Mouse (Mus musculus) cerebellum, adult 9-10 months (tissue): ENCODE data around the gene Cmtm3.
"Not testable (repeated sequence)": the region's sequence is repeated elsewhere in the genome, so short reads cannot be mapped to it uniquely, and the experiment has no call there.

Experiments used
- DNase-seq: peaks from one replicate; pipeline ENCODE4 v3.0.0; 2022

Cmtm3 gene

DNA sequence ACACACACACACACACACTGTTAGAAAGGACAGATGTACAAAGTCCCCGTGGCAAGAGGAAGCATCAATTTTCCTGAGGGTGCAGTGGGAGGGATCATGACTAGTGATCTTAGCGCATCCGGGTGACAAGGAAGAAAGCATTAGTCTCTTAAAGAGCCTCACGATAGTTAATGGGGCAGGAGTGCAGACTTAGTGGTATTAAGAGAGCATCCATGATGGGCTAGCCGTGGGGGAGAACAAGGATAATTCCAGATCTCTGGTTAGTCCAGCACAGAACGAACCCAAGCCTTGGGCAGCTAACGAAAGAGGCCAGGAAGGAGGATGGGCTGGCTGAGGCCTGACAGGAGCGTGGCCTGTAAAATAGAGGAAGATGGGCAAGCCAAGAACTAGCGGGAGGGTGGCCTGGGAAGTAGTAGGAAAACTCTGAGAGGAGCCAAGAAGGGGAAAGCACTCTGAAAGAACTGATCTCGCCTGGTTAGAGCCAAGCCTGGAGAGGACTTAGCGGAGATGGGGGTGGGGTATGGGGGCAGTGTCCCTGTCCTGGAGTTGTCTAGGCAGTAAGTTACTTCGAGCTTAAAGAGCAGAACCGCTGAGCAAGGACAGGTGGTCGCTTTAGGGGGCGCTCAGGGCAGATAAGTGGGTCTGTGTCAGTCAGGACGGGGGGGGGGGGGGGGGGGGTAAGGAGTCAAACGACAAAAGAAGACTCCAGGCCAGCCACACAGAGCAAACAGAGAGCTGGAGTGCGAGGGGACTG is at the start of gene Cmtm3:
Cmtm3 (plus strand) TSS at position 182 of the 754 bp plus-strand sequence.
- no peak for DNase-seq

DNA sequence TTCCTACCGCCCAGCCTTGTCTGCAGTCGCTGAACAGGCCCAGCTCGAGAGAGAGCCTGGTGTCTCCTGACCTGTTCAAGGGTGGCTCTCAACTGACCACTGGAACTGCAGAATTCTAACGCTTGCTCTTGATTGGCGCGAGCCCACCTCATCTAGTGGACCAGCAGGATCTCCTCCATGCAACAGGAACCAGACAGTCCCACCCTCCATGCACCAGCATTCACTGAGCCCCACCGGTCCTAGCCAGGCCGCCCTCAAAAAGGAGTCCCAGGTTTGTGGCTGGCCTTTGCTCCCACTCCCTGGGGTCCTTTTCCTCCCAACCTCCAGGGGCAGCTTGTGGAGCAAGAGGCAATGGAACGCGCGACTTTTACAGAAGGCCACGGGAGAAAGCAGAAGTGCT is 46.1 kb upstream of the Cmtm3 start, which contains the start of gene Cmtm2a:
Cmtm2a (minus strand) TSS at position 101 of the 400 bp plus-strand sequence.
- not testable (repeated sequence) for DNase-seq

DNA sequence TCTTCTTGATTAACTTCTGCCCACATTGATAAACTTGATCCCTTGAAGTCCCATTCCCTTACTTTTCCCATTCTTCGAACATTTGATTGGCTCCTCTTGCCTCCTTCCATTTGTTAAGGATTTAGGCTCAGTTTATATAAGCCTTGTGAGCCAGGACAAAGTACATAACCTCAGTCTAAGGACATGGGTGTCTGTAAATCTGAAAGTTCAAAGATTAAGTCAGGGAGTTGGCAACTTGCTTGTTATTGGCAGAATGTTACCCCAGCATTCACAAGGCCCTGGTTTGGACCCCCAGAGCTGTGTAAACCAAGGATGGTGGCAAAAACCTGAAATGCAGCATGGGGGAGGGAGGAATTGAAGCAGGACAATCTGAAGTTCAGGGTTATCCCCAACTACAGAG is 44.8 kb upstream of the Cmtm3 start:
- no peak for DNase-seq

DNA sequence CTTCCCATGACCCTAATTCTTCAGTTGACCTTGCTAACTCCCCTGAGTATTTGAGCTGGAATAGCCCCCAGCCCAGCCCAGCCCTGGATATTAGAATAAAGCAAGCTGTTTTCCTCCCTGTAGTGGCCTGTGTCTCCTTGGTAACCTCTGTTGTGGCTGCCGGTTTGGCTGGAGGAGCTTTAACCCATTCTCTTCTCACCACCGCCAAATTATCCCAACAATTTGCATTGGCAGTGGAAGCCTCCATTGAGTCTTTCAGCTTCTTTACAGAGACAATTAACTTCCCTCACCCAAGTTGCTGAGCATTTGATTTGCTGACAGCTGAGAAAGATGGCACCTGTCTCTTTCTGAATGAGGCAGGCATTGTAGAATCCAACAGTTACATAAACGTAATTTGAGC is 37.6 kb upstream of the Cmtm3 start:
- not testable (repeated sequence) for DNase-seq

DNA sequence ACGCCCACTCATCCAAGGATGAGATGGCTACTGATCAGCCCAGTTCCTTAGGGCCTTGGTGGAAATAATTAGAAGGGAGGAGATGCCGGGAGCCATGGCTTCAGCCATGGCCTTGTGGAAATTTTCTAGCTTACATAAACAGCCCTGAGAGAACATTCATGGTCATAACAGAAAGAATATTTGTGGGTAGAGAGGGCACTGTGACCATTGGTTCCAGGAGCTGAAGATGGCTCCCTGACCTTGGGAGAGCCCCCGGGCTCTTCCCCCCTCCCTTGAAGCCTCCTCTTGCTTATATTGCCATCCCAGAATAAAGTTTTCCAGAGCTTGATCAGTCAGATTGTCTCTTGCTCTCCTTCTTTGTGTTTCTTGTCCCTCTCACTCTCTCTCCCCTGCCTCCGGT is 36.7 kb upstream of the Cmtm3 start:
- not testable (repeated sequence) for DNase-seq

DNA sequence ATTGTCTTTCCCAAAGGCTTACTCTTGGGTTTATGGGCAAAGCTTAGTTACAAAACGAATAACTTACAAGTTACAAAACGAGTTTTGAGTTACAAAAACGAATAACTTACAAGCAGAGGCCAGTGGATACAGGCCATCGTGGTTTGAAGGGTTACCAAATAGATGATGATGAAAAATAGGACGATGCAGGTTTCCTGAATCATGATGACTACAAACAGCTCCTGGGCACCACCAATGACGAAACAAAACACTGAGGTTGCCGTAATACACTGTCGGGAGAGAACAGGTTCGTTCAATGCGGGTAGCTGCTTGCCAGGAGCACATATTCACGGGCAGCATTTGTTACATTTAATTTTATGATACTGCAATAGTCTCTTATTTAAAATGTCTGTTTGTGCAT is 34.2 kb upstream of the Cmtm3 start:
- DNase-seq, result no peak

DNA sequence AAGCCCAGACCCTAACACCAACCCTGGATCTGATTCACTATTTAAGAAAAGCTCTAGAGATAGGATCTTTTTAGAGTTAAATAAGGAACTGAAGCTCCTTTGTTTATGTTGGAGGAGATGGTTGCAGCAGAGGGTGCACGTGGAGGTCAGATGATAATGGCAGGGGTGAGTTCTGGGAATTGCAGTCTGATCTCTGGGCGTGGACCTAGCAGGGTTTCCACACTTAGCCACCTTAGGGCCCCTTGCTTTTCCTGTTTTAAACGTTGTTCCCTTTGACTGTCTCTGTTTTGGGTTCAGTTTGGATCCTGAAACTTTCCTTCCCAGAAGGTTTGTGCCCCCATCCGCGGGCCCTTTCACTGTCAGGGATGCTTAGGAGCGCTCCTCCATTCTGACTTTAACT is 30.9 kb upstream of the Cmtm3 start:
- DNase-seq, result not testable (repeated sequence)

DNA sequence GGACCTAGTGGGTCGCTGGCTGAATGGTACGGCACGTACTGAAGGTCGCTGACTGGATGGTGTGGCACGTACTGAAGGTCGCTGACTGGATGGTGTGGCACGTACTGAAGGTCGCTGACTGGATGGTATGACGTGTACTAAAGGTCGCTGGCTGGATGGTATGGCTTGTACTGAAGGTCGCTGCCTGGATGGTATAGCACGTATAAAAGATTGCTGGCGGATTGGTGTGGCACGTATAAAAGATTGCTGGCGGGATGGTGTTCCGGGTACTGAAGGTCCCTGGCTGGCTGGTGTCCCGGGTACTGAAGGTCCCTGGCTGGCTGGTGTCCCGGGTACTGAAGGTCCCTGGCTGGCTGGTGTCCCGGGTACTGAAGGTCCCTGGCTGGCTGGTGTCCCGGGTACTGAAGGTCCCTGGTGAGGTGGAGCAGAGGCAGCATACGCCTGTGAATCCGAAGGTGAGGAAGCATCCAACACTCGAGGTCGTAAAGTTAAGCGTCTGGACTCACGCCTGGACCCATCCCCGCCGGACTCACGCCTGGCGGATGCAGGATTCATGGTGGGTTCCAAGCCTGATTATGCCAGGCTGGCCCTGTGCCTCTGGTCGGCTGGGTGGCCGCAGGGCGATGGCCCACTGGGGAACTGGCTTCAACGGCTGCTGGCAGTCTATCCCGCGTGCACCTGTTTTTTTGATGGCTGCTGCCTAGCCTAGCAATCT is 29.6 kb upstream of the Cmtm3 start, which contains the start of the genes Gm45711 and Cmtm1:
Gm45711 (minus strand) TSS at position 641 of the 715 bp plus-strand sequence.
Cmtm1 (minus strand) TSS at position 705 of the 715 bp plus-strand sequence.
- peak; percentile 26 for DNase-seq

DNA sequence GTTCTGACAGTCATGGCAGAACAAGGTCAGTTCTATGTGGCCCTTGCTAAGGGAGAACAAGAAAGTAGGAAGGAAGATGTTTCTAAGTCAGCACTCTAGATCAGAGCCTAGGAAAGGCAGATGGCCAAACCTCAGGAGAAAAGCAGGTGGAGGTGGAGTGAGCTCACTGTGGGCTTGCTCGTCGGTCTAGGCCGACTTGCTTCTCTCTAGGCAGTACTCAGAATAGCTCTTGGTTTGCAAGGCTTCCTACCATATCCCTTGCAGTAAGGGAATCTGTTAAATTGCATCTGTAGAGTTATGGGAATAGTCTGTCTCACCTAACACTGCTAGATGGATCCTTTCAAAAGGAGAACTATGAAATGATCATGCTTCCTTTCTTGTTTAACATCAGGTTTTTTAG is 27.2 kb upstream of the Cmtm3 start:
- DNase-seq, result not testable (repeated sequence)

DNA sequence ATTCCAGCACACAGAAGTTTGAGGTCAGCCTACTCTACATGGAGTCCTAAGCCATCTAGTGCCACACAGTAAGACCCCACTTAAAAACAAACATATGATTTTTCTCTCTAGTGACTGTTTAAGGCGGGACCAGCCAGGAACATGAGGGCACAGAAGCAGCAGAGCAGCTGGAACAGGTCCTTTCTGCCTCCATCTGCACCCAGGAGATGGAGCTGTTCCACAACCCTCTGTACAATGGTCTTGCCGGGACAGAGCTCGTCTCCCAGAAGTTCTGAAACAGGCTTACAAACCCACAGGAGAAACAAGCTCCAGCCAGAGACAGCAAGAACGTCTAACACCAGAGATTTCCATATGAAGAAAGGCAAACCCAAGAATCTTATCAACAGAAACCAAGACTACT is 25.9 kb upstream of the Cmtm3 start:
- no peak for DNase-seq

DNA sequence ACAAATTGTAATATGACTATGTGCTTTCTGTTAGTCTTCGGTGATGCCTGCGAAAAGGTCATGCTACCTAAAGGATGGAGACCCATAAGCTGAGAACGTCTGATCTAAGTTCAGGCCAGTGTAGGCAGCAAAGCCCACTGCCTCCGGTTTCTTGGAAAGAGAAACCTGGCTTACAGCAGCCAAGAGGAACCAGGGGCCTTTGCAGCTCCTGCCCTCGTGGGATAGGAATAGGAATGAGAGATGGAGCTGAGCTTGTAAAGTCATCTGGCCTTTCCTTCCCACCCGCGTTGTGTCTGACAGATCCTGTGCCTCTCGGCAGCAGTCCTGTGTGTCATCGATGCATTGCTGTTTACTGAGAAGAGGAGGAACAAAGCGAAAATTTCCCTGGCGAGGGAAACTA is 17.9 kb upstream of the Cmtm3 start, which contains the start of gene Gm11020:
Gm11020 (plus strand) TSS at position 301 of the 400 bp plus-strand sequence.
- not testable (repeated sequence) for DNase-seq

DNA sequence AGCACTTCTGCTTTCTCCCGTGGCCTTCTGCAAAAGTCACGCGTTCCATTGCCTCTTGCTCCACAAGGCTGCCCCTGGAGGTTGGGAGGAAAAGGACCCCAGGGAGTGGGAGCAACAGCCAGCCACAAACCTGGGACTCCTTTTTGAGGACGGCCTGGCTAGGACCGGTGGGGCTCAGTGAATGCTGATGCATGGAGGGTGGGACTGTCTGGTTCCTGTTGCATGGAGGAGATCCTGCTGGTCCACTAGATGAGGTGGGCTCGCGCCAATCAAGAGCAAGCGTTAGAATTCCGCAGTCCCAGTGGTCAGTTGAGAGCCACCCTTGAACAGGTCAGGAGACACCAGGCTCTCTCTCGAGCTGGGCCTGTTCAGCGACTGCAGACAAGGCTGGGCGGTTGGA is 17.3 kb upstream of the Cmtm3 start, which contains the start of gene Cmtm2b:
Cmtm2b (plus strand) TSS at position 301 of the 400 bp plus-strand sequence.
- not testable (repeated sequence) for DNase-seq

DNA sequence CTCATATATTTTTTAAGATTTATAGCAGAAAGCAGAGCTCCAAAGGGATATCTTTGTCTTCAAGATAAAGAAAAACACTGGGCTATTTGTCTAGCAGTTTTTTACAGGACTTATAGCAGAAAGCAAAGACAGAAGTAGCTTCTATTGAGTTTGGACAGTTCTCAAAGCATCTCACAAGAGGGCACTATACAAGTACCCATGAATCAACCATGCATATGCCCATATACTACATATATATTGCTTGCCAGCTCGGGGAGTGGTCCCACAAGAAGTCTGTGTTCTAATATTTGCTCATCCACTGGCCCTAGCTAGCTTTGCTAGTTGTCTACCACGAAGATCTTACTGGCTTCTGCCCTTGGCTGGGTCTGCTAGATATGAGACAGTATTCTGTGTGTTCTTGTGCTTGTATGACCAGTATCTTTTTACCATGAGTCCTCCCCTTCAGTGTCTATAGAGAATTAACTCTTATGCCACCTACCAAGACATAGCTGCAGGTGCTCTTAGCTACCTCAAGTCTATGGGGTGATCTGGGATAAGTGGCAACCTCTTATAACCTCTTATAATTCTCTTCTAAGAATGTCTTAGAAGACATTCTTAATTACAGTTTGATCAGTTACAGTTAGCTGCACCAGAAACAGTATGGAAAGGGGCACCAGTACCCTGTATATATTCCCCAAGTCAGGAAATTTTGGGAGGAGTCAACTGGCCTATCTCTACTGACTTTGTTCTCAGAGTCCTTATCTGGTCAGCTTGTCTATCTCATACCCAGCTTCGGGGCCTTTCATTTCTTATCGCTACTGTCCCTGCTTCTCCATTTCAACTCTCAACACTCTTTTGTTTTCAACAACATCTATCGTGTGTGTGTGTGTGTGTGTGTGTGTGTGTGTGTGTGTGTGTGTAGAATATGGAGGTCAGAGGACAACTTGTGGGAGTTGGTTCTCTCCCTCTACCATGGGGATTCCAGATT is 6.3 kb upstream of the Cmtm3 start:
- no peak for DNase-seq

DNA sequence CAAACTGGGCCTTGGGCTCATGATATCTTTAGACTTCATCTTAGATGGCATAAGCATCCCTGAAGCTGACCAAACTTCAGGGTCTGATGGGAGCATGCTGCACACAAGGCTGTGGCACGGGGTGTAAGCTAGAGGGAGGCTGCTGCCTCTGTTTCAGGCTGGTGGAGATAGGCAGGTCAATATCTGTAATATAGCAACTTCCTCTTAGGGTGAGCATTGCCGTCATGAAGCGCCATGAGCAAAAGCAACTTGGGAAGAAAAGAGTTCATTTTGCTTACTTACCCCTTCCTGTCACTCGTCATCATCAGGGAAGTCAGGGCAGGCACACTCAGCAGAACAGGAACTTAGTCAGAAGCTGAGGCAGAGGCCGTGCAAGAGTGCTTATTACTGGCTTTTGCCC is 5.4 kb upstream of the Cmtm3 start:
- DNase-seq, result no peak

DNA sequence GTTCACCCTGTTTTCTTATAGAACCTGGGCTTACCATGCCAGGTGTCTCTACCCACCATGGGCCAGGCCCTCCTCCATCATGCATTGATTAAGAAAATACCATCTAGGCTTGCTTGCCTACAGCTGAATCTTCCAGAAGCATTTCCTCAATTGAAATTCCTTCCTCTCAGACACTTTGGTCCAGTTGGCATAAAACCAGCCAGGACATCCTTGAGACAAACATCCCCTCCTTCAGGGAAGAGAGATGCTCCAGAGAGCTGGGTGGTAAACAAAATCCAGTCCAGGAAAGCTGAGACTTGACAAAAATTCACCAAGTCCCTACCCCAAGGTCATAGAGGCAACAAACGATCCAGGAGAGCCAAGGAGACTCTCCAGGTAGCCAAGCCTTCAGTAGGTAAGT is 5.0 kb upstream of the Cmtm3 start:
- DNase-seq, result no peak

DNA sequence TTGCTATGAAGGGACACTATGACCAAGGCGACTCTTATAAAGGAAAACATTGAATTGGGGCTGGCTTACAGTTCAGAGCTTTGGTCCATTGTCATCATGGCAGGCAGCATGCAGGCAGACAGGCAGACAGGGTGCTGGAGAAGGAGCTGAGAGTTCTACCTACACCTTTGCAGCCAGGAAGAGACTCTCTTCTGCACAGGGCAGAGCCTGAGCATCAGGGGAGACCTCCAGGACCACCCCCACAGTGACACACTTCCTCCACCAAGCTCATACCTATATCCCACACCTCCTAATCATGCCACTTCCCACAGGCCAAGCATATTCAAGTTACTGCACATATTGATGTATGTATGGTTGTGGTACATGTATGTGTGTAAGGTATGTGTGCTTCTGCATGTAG is 2.4 kb upstream of the Cmtm3 start:
- no peak for DNase-seq

DNA sequence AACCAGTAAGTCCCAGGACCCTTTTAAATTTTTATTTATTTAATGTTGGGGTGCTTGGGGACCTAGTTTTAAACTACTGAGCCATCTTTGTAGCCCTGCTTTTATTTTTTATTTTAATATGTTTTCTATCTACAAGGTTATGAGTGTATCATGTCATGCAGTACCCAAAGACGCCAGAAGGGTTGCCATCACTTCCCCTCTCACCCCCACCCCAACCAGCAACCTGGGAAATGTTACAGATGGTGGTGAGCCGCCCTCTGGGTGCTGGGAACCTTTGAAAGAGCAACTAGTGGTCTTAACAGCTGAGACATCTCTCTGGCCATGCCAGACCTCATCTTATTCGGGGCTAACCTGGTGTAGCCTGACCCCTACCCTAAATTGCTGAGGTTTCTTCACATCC is 1.3 kb upstream of the Cmtm3 start:
- DNase-seq, result no peak

DNA sequence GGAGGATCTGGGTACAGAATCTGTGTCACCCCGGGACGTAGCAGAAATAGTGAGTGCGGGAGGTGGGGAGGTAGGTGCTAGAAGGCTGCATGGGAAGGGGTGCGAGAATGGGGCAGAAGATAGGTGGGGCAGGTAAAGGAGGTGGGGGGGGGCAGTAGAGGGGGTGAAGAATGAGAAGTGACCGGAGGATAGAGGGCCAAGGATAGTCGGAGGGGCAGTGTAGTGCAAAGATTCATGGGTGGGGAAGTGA is 698 bp downstream of the Cmtm3 start:
- no peak for DNase-seq

DNA sequence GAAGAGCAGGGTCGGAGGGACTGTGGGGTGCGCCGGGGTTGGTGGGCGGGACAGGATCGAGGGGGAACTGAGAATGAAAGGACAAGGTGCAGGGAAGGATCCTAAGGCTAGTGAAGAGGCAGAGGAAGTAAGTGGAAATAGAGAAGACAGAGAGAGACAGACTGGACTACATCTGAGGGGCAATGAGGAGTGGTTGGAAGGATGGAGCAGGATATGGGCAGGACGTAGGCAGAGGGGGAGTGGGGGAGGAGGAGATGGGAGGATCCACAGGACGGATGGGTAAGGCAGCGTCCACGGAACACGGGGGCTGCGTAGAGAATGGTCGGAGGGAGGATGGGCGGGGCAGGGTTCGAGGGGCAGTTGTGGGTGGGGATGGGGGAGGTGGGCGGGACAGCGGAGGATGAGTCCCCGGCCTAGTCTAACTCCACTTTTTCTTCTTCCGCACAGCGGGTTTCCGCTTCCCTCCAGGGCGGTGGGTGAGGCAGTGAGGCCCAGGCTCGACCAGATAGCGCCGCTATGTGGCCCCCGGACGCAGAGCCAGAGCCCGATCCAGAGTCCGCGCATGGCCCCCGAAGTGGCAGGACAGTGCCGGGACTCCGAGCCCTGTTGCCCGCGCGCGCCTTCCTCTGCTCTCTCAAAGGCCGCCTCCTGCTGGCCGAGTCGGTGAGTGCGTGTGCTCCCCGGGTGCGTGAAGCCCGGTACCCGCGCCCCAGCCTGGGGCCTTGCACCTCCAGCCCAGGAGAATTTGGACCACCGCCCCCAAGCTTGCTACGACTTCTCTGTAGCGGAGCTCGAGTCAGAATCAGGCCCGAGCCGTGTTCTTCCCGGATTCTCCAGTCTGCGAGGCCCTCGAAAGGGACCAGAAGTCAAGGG is 1.3 kb downstream of the Cmtm3 start:
- DNase-seq, result peak; percentile 38

DNA sequence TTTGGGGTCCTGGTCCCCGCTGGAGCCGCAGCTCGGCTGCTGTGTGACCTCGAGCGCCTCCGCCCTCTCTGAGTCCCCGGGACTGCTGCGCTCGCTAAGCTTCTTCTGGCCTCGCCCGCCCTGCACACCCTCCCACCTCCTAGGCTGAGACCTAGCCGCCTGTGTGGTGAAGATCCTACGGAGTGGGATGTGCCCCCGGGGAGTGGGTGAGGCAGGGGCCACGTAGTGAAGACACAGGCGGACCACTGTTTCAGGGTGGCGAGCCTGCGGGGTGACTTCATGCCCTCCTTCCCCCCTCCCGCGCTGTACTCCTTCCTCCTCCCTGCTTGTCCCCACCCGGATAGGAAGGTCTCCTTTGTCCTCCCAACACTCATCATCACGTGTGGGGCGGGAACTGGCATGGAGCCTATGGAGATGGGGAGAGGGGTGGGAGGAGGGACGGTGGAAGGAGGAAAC is 1.9 kb downstream of the Cmtm3 start:
- no peak for DNase-seq

DNA sequence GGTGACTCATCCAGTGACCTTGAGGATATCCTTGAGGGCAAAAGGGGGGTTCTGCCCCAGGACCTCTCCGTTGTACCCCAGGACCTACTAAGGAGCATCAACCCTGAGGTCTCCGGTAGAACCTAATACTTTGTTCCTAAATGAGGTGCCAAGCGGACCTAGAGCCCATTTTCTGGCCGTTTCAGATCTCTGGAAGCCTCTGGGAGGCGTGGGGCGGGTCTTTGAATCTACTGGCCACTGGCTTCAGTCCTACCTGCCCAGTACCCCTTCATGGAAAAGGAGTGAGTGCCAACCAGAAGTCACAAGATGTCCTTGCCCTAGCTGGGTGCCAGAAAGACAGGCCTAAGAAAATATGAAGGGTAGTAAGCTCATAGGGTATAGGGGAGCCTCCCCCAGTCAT is 2.5 kb downstream of the Cmtm3 start:
- DNase-seq, result no peak

DNA sequence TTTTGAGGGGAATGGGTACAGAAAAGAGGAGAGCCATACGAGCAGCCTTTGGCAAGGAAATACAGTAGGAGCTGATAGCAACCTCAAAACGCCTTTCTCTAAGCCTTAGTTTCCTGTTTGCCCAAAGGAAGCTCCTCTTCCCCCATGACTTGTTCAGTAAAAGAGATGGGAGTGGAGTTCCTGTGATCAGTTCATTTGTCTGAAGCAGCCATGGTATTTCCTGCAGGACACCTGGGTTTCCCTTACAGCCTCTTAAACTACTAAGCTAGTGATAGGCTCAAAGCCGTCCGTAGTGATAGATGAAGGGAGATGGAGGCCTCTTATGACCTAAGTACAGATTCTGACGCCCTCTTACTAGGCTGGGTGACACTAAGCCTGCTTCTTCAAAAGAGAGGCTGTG is 3.2 kb downstream of the Cmtm3 start:
- DNase-seq, result no peak
